Mouse (Mus musculus) adrenal gland, postnatal 14 days (tissue): ENCODE results near the gene Tada1. TPM values are rescaled to one million over a fixed set of nuclear protein-coding genes. Genes with fewer than 3 reads are reported as not detected.
A peak's percentile ranks its signal among the peaks of the same experiment; 100 is the strongest.

Experiments used
- DNase-seq: peaks from one replicate; pipeline ENCODE4 v3.0.0; 2021; ENCODE audit warnings: mixed read lengths
- long read RNA-seq, 2 experiments: library from polyadenylated mRNA; stranded (forward); transcript quantifications; one replicate each; pipeline ENCODE4 v2.0.0; 2021
- total RNA-seq: library from RNA; stranded (reverse); gene quantifications from 2 replicates; pipeline ENCODE4 v1.2.3, GENCODE M21; 2021

Gene Tada1
- 18.1 and 19.1 TPM in 2 replicates for total RNA-seq
- long read RNA-seq, experiment 1, transcript Tada1-201 (8 exons, 2,215 nt) = major isoform, 35 of 65 reads
- long read RNA-seq, experiment 1, partial matches to known transcripts = 3 of 65 reads
- long read RNA-seq, experiment 1, other reads (novel, unspliced or antisense) = 27 of 65 reads
- long read RNA-seq, experiment 2, transcript Tada1-201 (8 exons, 2,215 nt) = major isoform, 25 of 49 reads
- long read RNA-seq, experiment 2, partial matches to known transcripts = 0 of 49 reads
- long read RNA-seq, experiment 2, other reads (novel, unspliced or antisense) = 24 of 49 reads

- peak; percentile 94 for DNase-seq
Measured at GRCm38 (mm10) chr1:166379013-166379629, at the start of gene Tada1. Tada1 (plus strand) TSS chr1:166379097.

DNA sequence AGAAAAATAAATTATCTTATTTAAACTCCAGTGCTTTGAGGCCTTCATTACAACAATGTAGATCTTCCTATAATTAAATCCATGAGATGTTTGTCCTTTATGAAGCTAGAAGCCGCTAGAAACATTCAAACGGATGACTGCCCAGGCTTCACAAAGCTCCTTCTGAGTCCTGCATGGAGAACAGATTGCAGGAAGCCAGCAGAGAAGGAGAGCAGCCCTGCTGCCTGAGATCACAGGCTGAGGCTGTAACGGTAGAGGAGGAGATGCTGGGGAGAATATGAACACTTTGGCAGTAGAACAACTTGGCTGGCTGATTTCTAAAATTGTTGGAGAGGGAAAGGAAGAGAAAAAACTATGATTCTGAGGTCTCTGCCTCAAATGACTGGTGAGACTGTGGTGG, 48.1 kb upstream of the Tada1 start:
- no peak for DNase-seq

DNA sequence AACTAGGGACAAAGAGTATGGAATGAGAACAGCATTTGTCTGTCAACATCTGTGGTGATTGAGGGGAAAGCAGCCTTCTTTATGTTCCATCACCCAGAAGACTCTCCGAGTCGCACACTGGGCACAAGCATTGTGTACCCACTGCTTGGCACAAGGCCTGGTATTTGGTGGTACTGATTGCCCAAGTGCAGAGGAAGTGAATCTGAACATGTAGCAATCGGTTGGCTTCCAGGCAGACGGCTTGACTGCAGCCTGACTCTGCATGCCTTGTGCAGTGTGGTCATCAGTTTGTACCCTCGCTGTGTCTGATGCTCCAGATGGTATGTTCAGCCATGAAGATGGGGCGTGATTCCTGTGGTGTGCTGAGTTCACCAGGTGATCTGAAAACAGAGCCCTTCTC, 39.8 kb upstream of the Tada1 start:
- DNase-seq = peak; percentile 45

- DNase-seq = no peak
Measured at GRCm38 (mm10) chr1:166342060-166342459, 36.8 kb upstream of the Tada1 start.

DNA sequence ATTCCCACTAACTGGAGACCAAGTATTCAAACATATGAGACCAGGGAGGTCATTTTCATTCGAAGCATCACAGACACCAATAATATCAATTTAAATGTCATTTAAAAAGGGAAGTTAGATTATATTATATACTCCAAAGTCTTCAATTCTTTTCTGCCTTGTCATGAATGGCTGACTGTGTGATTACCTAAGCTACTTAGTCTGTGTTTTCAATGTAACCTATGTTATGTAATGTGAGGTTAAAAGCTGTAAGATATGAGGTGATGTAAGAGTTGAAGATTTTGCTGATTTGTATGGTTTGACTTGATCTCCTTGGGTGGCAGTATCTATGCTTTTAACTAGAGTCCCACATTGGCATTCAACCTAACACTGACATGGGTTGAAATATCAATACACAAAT, 36.4 kb upstream of the Tada1 start:
- no peak for DNase-seq

GRCm38 (mm10) chr1:166343586-166343985, 35.3 kb upstream of the Tada1 start:
- no peak for DNase-seq

- DNase-seq = no peak
Measured at GRCm38 (mm10) chr1:166344300-166345077, 34.4 kb upstream of the Tada1 start.

DNA sequence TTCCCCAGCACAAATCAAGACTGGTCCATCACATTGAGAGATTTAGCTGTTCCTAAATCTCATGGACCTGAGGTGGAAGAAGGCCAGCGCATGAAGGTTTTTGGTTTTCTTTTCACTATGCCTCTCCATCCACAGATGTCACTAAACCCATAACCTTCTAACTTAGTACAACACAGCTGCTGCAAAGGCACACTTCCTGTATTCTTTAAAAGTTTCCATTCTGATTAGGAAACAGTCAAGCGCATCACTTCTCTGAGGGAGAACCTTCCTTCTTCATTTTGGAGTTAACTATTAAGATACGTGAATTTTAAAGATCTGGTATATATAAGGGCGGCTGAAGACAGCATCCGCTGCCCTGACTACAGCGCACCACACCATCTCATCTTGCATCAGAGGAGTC, 33.3 kb upstream of the Tada1 start:
- DNase-seq = no peak

GRCm38 (mm10) chr1:166346906-166347305, 32.0 kb upstream of the Tada1 start:
- DNase-seq = no peak

DNA sequence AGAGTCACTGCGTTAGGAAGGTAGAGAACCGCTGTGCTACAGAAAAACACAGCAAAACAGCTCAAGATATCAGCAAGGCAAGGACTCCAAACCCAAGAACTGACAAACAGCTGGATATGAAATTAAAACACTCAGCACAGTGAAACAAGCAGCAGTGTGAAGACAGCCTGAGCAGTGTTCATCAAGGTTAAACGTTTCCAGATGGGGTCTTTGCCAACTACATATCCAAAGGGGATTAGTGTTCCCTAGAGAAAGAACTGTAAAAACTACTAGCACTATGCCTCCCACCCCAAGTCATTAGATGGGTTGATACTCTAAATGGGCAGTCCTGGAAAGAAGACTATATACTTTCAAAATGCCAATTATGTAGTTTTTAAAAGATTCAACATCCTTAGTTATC, 29.6 kb upstream of the Tada1 start:
- no peak for DNase-seq

DNA sequence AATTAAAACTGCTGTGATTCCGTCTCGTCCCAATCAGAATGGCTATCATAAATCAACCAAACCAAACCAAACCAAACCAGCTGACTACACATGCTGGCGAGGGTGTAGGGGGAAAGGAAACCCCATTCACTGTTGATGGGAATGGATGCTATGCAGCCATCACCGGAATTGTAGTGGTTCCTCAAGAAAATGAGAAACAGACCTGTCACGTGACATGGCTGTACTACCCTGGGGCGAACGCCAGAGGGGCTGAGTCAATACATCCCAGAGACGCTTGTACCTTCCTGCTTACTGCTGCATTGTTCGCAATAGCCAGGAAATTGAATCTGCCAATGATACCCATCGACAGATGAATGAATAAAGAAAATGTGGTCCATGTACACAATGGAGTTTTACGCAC, 29.1 kb upstream of the Tada1 start:
- no peak for DNase-seq

- peak; percentile 92 for DNase-seq
Measured at GRCm38 (mm10) chr1:166360157-166360855, 18.6 kb upstream of the Tada1 start.

DNA sequence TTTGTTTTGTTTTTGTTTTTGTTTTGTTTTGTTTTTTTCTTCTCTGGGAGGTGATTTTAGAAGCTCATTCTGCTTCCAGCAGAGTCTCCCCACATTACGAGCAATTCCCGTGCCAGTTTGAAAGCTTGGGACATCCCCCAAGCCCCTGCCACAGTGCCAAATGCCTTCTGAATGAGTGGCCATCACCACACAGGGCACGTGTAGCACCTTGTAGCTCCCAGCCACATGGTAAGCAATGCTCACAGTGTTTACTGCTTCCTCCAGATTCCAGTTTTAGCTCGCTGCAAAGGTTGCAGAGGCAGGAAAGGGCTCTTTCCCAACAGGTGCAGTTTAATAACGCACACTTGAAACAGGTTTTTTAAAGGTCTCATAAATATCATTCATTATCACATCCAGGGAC, 18.0 kb upstream of the Tada1 start:
- no peak for DNase-seq

DNA sequence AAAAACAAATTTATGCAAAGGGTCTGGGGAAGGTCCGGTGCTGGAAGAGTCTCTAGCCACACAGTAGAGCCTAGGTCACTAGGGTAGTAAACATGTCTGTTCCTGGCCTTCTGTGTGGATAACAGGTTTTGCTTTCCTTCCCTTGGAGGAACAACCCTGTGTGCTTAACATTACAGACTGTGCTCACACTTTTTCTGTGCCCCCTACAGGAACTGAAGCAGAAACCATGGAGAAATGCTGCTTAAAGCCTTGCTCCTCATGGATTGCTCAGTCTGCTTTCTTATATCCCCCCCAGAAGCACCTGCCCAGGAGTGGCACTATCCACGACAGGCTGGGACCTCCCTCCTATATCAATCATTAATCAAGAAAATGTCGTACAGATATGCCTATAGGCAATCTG, 17.1 kb upstream of the Tada1 start:
- DNase-seq = no peak

GRCm38 (mm10) chr1:166362659-166363058, 16.2 kb upstream of the Tada1 start:
- no peak for DNase-seq

DNA sequence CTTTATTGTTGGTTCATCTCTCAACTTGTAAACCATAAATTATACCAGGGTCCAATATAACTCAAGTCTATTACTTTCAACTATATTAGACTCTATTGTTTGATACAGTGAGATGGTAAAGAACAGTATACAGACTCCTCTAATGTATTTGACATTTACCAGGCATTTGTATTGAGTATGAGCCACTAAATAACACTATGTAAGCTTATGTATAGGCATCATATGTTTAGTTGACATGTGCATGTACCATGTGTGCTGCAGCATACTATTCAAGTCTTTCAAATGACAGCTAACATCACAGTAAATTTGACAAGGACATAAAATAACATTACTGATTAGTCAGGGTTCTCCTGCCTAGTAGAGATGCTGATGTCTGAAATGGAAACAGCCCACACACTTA, 15.8 kb upstream of the Tada1 start:
- DNase-seq = no peak

DNA sequence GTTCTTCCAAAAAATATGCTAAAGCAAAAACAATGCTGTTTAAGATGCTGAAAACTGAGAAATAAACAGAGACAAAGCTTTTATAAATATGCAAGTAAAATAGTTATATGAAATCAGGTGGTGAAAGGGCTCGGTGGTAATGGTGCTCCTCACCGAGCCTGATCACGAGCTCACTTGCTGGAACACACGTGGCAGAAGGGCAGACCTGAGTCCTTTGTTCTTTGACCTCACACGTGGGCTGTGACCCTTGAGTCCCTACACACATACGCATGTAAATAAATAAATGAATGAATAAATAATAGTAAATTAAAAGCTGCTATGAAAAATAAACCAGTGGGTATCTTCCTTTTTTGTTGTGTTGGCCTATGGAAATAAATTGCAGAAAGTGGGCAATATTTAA, 1.7 kb upstream of the Tada1 start:
- DNase-seq = no peak

- DNase-seq = no peak
Measured at GRCm38 (mm10) chr1:166378431-166379012, 375 bp upstream of the Tada1 start.

- DNase-seq = peak; percentile 72
Measured at GRCm38 (mm10) chr1:166379630-166380231, 834 bp downstream of the Tada1 start.

DNA sequence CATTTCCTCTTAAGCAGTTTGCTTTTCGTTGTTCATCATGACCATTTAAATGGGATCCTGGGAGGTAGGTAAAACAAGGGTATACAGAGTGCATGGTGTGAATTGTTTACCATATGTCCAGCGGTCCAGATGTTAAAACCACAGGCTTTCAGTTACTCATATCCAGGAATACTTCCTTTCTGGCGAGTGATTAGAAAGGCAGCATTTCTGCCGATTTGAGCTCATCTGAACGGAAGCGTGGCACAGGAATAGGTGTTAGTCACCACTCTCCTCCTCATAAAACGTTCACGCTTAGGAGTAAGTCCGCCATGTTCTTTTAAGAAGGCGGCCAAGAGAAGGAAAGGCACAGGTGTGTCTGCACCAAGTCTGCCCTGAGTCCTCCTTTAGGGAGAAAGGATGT, 2.4 kb downstream of the Tada1 start:
- DNase-seq = no peak

GRCm38 (mm10) chr1:166381821-166382220, 2.9 kb downstream of the Tada1 start:
- no peak for DNase-seq

GRCm38 (mm10) chr1:166382626-166383025, 3.7 kb downstream of the Tada1 start:
- no peak for DNase-seq
